Mouse (Mus musculus) cortical plate, adult 2 months (tissue): ENCODE measurements around the gene Yipf1. TPM values are rescaled to one million over a fixed set of nuclear protein-coding genes. Genes with fewer than 3 reads are reported as not detected.

Experiments
- H3K27ac ChIP-seq: fragments of 200-500 bp; 2 replicates; pipeline ENCODE4 v1.5.1; 2012; ENCODE audit warnings: low read length, control low read depth, inconsistent platforms; ENCODE audit not compliant: insufficient read depth
- H3K4me1 ChIP-seq: fragments of 200-500 bp; 2 replicates; pipeline ENCODE4 v1.6.1; 2011; ENCODE audit warnings: low read length; ENCODE audit not compliant: control insufficient read depth, insufficient read depth
- H3K4me3 ChIP-seq: fragments of 200-500 bp; 2 replicates; pipeline ENCODE4 v1.5.1; 2011; ENCODE audit warnings: mild to moderate bottlenecking, low read length, control low read depth; ENCODE audit not compliant: insufficient read depth
- CTCF ChIP-seq: fragments of 200-500 bp; IDR thresholded peaks from 2 replicates; pipeline ENCODE4 v1.5.1; 2011; ENCODE audit warnings: mild to moderate bottlenecking, control low read depth, low read length; ENCODE audit not compliant: insufficient read depth; ENCODE audit errors: extremely low read depth
- POLR2A ChIP-seq: fragments of 200-500 bp; IDR thresholded peaks from 2 replicates; pipeline ENCODE4 v1.6.1; 2011; ENCODE audit warnings: mild to moderate bottlenecking, low read length, control low read depth; ENCODE audit not compliant: insufficient read depth; ENCODE audit errors: extremely low read depth
- polyA plus RNA-seq: library from polyadenylated mRNA; depleted of rRNA; stranded (reverse); fragments of >200 nt; gene quantifications from 2 replicates; pipeline ENCODE4 v1.2.3, GENCODE M21; 2012

The Yipf1 gene
- polyA plus RNA-seq, 1 experiment: 49.1 TPM

DNA sequence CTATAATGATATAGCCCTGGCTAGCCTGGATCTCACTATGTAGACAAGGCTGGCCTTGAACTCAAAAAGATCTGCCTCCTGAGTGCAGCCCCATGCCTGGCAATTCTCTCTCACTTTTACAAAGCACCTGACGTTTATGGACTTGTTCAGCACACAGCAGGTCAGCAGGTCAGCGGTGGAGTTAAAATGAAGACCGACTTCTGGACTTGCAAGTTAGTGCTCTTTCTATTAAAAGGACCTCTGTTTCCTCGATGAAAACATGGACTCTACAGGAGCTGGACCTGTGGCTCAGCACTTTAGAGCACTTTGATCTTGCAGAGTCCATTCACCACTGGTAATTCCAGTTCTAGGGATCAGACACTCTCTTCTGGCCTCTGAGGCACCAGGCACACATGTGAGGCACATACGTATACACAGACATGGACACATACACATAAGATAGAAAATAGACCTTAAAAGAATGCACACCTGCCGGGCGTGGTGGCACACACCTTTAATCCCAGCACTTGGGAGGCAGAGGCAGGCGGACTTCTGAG lies 16.0 kb upstream of the Yipf1 start:
- no peak overlapping the region for H3K4me3 ChIP-seq
- TF ChIP-seq CTCF (no peak), POLR2A (no peak)
- no peaks in the 10 kb centered on the region for H3K4me1 ChIP-seq
- H3K27ac ChIP-seq: no peak overlapping the region

DNA sequence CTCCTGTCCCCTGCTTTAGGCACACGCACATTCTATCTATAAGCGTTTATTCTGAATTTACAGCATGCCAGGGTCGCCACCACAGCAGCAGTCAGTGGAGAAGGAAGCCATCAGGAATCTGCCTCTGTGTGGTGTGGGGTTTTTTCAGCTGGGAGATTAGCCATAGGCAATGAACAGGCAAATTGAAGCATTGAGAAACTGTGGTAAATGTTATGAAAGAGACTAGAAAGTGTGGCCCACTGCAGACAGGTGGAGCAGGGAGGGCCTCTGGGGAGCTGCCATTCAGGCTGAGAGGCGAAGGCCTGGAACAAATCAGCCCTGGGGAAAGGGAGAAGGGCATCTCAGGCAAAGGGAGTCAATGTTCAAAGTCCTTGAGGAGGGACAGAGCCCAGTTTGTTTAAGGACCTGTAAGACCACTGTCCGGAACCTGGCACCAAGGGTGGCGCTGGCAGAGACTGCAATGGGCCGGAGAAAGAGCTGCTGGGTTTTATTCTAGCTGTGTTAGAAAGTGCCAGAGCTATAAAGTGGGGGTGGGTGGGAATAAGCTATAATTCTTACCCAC lies 14.3 kb upstream of the Yipf1 start:
- H3K4me3 ChIP-seq: no peak overlapping the region
- TF ChIP-seq POLR2A (no peak), CTCF (no peak)
- no peaks in the 10 kb centered on the region for H3K4me1 ChIP-seq
- no peak overlapping the region for H3K27ac ChIP-seq

DNA sequence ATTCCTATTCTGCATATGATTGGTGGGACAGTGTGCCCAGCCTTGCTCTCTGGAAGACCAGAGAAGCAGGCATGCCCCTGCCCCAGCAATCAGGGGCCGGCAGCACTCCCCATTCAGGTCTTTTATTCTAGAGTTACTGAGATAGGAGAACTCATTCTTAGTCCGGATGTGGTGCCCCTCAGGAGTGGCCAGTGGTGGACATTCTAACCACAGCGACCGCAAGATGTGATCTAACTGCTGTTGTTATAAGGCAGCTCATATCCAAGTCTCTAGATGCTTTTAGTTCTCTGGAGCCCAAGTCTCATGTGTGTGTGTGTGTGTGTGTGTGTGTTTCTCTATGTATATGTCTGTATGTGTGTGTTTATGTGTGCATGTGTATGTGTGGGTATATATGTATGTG lies 13.8 kb upstream of the Yipf1 start:
- no peak overlapping the region for H3K27ac ChIP-seq
- no peak for TF ChIP-seq CTCF
- no peak overlapping the region for H3K4me3 ChIP-seq
- H3K4me1 ChIP-seq: no peaks in the 10 kb centered on the region

DNA sequence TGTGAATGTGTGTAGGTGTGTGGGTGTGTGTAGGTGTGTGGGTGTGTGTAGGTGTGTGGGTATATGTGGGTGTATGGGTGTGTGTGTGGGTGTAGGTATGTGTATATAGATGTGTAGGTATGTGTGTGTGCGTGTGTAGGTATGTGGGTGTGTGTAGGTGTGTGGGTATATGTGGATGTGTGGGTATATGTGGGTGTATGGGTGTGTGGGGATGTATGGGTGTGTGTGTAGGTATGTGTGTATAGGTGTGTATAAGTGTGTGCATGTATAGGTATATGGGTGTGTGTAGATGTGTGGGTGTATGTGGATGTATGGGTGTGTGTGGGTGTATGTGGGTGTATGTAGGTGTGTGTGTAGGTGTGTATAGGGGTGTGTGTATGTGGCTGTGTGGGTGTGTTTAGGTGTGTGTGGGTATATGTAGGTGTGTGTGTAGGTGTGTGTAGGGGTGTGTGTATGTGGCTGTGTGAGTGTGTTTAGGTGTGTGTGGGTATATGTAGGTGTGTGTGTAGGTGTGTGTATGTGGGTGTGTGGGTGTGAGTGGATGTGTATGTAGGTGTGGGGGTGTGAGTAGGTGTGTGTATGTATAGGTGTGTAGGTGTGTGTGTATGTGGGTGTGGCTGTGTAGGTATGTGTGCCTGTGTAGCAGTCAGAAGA lies 13.1 kb upstream of the Yipf1 start:
- Histone ChIP-seq H3K4me3 (no peak overlapping the region), H3K27ac (no peak overlapping the region), H3K4me1 (no peaks in the 10 kb centered on the region)
- TF ChIP-seq POLR2A (no peak), CTCF (no peak)

DNA sequence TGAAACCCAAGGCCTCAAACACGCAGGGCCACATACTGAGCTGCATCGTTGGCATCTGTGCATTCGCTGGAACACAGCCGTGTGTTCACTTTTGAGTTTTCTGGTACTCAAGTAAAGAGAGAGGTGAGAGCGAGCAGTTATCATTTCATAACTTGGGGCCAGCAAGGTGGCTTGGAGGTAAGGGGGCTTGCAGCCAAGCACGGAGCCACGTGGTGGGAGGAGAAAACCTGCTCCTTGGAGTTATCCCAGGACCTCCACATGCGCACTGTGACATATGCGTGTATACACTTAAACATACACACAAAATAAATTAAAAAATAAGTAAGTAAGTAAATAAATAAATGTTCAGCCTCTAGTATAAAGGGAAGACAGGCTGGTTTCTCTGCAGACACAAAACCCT lies 11.9 kb upstream of the Yipf1 start:
- no peak for TF ChIP-seq CTCF
- TF ChIP-seq POLR2A: no peak
- H3K4me3 ChIP-seq: no peak overlapping the region
- no peak overlapping the region for H3K27ac ChIP-seq
- no peaks in the 10 kb centered on the region for H3K4me1 ChIP-seq

DNA sequence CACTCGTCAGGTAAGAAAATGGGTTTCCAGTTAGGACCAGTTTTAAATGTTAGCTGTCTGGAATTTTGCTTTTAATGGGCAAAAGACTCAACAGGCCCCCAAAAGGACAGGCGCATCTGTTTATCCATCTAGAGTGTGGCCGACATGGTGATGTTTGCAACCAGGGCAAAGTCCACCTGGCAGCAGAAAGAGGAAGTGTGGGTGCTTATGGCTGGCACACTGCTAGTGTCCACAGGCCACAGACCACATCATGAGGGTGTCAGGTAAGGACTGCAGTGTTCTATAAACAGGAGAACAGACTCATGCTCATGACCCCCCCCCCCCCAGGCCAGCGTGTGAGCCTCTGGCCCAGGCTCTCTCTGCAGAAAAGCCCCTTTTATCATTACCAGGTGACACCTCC lies 11.3 kb upstream of the Yipf1 start:
- no peaks in the 10 kb centered on the region for H3K4me1 ChIP-seq
- no peak overlapping the region for H3K27ac ChIP-seq
- TF ChIP-seq CTCF: no peak
- no peak for TF ChIP-seq POLR2A
- H3K4me3 ChIP-seq: no peak overlapping the region

DNA sequence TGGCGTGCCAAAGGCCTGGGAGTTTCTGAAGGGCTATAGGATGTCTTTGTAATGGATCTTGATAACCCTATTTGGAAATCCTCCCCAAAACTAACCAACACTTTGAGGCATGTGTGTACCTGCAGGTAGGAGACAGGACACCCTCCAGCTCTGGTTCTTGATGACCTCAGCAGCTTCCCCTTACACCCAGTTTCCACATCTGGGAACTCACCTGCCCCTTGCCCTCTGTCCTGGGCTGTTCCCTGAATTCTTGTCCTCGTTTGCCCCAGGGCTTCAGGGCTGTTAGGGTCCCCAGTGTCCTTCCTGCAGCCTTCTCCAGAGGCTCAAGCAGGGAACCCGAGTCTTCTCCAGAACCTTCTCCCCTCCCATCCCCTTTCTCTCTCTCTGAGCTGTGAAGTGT lies 10.6 kb upstream of the Yipf1 start:
- Histone ChIP-seq H3K4me1 (no peaks in the 10 kb centered on the region), H3K4me3 (no peak overlapping the region), H3K27ac (no peak overlapping the region)
- TF ChIP-seq CTCF (no peak), POLR2A (no peak)

DNA sequence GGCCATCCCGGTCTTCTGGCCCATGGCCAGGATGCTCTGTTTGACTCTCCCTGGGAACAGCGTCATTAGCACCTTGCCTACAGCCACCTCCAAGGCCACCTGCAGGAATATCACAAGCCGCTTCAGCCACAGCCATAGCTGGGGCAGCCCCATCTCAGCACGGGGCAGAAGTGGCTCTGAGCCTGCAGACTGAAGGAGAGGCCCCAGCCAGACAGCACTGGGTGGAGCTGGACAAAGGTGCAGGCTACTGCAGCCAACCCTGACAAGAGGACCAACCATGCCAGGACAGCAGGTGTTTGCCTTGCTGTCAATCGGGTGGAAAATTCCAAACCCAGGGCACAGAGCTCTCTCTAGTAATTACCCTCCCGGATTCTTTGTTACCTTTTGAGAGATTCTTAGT lies 7.2 kb upstream of the Yipf1 start, which contains the start of gene Dio1:
Gene Dio1, minus strand, starts transcription at position 204 of the 400 bp plus-strand sequence.
- no peaks in the 10 kb centered on the region for H3K4me1 ChIP-seq
- no peak within 1 kb of the TSS for H3K27ac ChIP-seq
- H3K4me3 ChIP-seq: no peak within 1 kb of the TSS
- no peak for TF ChIP-seq POLR2A
- no peak for TF ChIP-seq CTCF

DNA sequence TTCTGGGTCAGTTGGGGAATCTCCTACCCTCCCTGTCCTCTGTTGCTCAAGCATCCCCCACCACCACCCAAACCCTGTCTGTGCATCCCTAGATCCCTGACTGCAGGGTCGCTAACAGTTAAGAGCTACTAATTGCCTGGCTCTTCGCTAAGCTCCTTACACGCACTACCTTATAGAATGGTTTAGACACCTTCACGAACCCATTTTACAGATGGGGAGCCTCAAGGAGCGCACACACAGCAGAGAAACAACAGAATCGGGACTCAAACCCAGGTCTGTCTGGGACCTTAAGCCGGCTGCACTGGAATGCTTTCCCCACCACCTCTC lies 279 bp downstream of the Yipf1 start:
- no peak for TF ChIP-seq POLR2A
- TF ChIP-seq CTCF: no peak
- peak overlapping the region; percentile 88 for H3K4me3 ChIP-seq
- H3K4me1 ChIP-seq: no peaks in the 10 kb centered on the region
- H3K27ac ChIP-seq: no peak overlapping the region

DNA sequence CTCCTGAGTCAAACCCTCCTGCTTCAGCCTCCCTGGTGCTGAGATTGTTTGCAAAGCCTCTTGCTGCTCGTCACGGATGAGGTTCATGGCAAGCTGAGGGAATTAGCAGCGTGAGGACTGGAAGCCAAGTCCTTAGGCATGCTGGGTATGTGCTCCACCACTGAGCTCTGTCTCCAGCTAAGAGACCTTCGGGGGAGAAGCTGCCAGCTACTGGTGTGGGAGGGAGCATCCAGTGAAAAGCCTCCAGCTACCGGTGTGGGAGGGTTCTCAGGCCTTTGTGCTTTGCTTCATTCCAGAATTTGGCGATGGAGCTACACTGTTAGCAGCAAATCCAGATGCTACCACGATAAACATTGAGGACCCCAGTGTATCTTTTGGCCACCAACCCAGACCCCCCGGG lies 4.5 kb downstream of the Yipf1 start:
- TF ChIP-seq POLR2A (no peak), CTCF (no peak)
- H3K27ac ChIP-seq: no peak overlapping the region

DNA sequence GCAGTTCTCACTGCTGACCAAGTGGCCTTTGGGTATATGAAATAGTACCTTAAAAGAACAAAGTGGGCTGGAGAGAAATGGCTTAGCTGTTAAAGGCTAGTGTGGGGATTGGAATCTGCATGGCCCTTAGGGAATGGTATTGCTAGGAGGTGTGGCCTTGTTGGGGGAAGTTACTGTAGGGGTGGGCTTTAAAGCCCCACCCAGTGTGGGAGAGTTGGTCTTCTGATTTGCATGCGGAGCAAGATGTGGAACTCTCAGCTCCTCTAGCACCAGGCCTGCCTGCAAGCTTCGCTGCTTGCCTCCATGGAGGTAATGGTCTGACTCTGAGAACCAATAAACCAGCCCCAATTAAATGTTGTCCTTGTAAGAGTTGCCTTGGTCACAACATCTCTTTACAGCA lies 6.9 kb downstream of the Yipf1 start:
- no peak overlapping the region for H3K4me3 ChIP-seq
- H3K4me1 ChIP-seq: no peaks in the 10 kb centered on the region
- H3K27ac ChIP-seq: no peak overlapping the region
- TF ChIP-seq POLR2A: no peak
- TF ChIP-seq CTCF: no peak

More for the DNA sequence above, 4.5 kb downstream of the Yipf1 start:
- H3K4me3 ChIP-seq: no peak overlapping the region
- no peaks in the 10 kb centered on the region for H3K4me1 ChIP-seq
